Mouse (Mus musculus): ENCODE measurements around the gene Rln3. TPM values are rescaled to one million over a fixed set of nuclear protein-coding genes. Genes with fewer than 3 reads are reported as not detected.
A peak's percentile ranks its signal among the peaks of the same experiment; 100 is the strongest.

Gene Rln3
- polyA plus RNA-seq, 1 experiment from 2014 or later: 0.51 TPM

- Histone ChIP-seq H3K9ac (no peak overlapping the region), H3K27ac (replicated peaks) (no peak overlapping the region), H3K36me3 (no peaks in the 10 kb centered on the region), H3K9me3 (no peaks in the 10 kb centered on the region), H3K4me3 (no peak overlapping the region), H3K4me1 (replicated peaks) (peaks cover 12% of the 10 kb centered on the region), H3K4me2 (no peak overlapping the region), H3K27me3 (peaks cover 27% of the 10 kb centered on the region)
- no peak for ATAC-seq (ENCODE audit: low FRiP score, low read depth)
- WGBS: 80% methylated on average over 5 of the region's 5 CpGs
Observed at GRCm38 (mm10) chr8:84038015-84038414, 6.8 kb downstream of the Rln3 start.

DNA sequence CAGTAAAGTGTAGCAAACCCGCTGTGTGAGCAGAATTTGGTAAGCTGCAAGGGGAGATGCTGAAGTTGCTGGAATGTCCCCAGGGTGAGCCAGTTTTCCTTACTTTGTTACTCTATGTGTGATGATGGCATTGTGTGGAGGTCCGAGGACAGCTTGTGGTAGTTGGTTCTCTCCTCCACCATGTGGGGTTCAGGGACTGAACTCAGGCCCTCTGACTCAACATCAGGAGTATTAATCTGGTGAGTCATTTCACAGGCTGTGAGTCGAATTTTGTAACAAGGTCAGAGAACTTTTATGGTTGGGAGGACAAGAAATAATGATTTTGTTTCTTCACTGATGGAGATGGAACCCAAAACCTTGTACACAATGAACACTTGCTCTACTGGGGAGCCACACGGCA lies 12.0 kb downstream of the Rln3 start:
- Histone ChIP-seq H3K9ac (no peak overlapping the region), H3K27ac (replicated peaks) (no peak overlapping the region), H3K4me2 (no peak overlapping the region), H3K9me3 (no peaks in the 10 kb centered on the region), H3K4me1 (replicated peaks) (no peaks in the 10 kb centered on the region), H3K36me3 (no peaks in the 10 kb centered on the region), H3K27me3 (peaks cover 5% of the 10 kb centered on the region; the same call in 1 of the 2 replicates), H3K4me3 (no peak overlapping the region)
- 80% methylated on average over 4 of the region's 4 CpGs for WGBS
- no peak for ATAC-seq (ENCODE audit: low FRiP score, low read depth)

- no peak overlapping the region for H3K4me3 ChIP-seq
- no peaks in the 10 kb centered on the region for H3K36me3 ChIP-seq
- no peak for ATAC-seq (ENCODE audit: low FRiP score, low read depth)
- peaks cover 14% of the 10 kb centered on the region for H3K27me3 ChIP-seq
- WGBS: 84% methylated on average over 5 of the region's 5 CpGs
- H3K9ac ChIP-seq: no peak overlapping the region
- H3K4me1 ChIP-seq (replicated peaks): peaks cover 9% of the 10 kb centered on the region
- H3K9me3 ChIP-seq: no peaks in the 10 kb centered on the region
- H3K27ac ChIP-seq (replicated peaks): no peak overlapping the region
- no peak overlapping the region for H3K4me2 ChIP-seq
Observed at GRCm38 (mm10) chr8:84029272-84029671, 15.5 kb downstream of the Rln3 start.

DNA sequence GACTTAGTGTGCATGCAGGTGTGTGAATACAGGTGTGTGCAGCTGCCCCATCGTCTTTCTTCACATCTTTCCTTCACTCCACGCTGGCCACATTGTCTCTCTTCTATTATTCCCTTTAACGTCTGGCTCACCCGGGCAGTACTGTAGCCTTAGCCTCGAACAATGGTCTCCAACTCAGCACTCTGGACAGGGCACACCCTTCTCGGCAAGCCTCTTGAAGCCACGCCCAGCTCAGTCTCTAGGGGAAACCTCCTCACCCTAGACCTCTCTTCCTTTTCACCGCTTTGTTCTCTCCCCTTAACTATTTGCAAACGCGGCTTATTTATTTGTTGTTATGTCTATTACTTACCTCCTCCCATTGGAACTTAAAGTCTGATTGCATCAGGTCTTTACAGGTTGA lies 17.4 kb downstream of the Rln3 start:
- WGBS: 9% methylated on average over 10 of the region's 10 CpGs

DNA sequence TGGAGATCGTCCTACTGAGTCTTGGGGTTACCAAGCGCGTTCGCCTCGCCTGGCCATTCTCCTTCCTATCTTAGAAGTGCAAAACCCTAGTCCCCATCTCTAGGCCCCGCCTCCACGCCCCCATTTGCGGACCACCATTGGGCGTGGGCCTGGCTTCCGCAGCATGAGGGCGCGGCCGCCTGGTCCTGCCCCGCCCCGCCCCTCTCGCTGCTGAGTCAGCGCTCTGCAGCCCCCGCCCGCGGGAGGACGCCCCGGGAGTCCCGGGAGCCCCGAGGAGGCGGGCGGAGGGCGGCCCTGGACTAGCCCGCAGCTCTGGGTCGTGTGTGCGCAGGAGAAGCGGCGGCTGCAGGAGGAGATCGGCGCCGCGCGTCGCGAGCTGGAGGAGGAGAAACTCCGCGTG lies 18.9 kb downstream of the Rln3 start:
- peaks cover 9% of the 10 kb centered on the region for H3K4me1 ChIP-seq (replicated peaks)
- no peak overlapping the region for H3K27ac ChIP-seq (replicated peaks)
- no peaks in the 10 kb centered on the region for H3K36me3 ChIP-seq
- H3K9me3 ChIP-seq: no peaks in the 10 kb centered on the region
- peak overlapping the region; percentile 92 for H3K4me2 ChIP-seq
- peak overlapping the region; percentile 51 for H3K4me3 ChIP-seq
- H3K27me3 ChIP-seq: peaks cover 29% of the 10 kb centered on the region
- WGBS: under 1% methylated on average over 41 of the region's 41 CpGs
- peak overlapping the region; percentile 47 for H3K9ac ChIP-seq
- ATAC-seq (ENCODE audit: low FRiP score, low read depth): peak; percentile 81

More for the DNA sequence above, 17.4 kb downstream of the Rln3 start:
- Histone ChIP-seq H3K9ac (no peak overlapping the region), H3K4me3 (no peak overlapping the region), H3K27me3 (peaks cover 19% of the 10 kb centered on the region), H3K36me3 (no peaks in the 10 kb centered on the region), H3K9me3 (no peaks in the 10 kb centered on the region), H3K27ac (replicated peaks) (no peak overlapping the region), H3K4me1 (replicated peaks) (peaks cover 9% of the 10 kb centered on the region), H3K4me2 (no peak overlapping the region)
- ATAC-seq (ENCODE audit: low FRiP score, low read depth): no peak

DNA sequence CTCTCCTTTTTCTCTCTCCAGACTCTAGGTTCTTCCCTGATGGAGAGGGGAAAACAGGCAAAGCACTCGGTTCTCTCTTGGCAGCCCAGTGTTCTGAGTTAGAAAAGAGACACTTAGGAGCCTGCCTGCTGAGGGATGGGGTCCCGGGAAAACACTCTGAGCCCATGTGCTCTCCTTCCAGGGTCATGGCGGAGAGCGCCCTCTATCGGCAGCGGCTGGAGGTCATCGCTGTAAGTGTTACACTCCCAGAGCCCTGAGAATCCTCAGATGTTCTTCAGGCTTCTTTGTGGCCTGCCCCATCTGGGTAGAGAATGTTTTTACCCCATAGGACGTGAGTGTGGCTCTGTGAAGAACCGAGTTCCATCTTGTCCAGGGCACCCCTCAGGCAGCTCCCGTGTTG lies 20.6 kb downstream of the Rln3 start:
- WGBS: 8% methylated on average over 10 of the region's 10 CpGs
- peaks cover 9% of the 10 kb centered on the region for H3K4me1 ChIP-seq (replicated peaks)
- H3K27me3 ChIP-seq: peaks cover 34% of the 10 kb centered on the region
- no peaks in the 10 kb centered on the region for H3K36me3 ChIP-seq
- no peak overlapping the region for H3K27ac ChIP-seq (replicated peaks)
- ATAC-seq (ENCODE audit: low FRiP score, low read depth): no peak
- no peaks in the 10 kb centered on the region for H3K9me3 ChIP-seq
- H3K4me3 ChIP-seq: no peak overlapping the region
- no peak overlapping the region for H3K9ac ChIP-seq
- no peak overlapping the region for H3K4me2 ChIP-seq

DNA sequence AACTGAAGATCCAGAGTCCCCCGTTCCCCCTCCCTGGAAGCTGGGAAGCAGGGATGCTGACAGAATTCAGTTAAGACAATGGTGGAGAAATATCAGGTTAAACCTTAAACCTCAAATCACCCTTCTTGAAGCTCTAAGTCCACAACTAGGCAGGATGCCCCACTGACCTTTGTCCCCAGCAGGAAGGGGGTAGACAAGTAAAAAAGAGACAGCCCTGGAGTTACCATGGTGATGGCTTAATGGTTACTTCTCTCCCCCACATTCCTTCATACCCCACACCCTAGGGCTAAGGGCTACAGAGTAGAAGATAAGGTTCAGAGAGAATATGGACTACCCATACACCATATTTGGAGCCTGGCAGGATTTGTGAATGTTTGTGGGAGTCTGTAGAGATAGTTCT lies 21.2 kb downstream of the Rln3 start:
- no peak overlapping the region for H3K9ac ChIP-seq
- peaks cover 9% of the 10 kb centered on the region for H3K4me1 ChIP-seq (replicated peaks)
- H3K36me3 ChIP-seq: no peaks in the 10 kb centered on the region
- H3K4me3 ChIP-seq: no peak overlapping the region
- H3K27me3 ChIP-seq: peaks cover 34% of the 10 kb centered on the region
- 61% methylated on average over 1 of the region's 1 CpGs for WGBS
- ATAC-seq (ENCODE audit: low FRiP score, low read depth): no peak
- H3K9me3 ChIP-seq: no peaks in the 10 kb centered on the region
- no peak overlapping the region for H3K4me2 ChIP-seq
- no peak overlapping the region for H3K27ac ChIP-seq (replicated peaks)

DNA sequence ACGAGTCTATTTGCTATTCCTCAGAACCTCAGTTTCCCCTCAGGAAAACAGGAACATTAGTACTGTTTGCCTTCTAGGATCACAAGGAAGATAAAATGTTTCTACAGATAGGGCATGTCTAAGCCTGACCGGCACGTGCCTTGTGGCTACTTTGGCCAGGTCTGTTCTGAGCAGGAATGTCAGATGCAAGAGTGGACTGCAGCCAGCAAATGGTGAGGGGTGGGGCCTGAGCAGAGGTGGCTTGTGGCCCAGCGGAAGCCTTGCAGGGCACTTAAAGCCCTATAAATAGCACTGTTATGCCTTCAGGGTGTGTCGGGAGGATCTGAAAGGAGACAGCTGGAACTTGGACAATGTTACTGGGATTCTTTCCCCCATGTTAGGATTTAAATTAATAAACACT lies 21.7 kb downstream of the Rln3 start:
- peaks cover 9% of the 10 kb centered on the region for H3K4me1 ChIP-seq (replicated peaks)
- H3K9ac ChIP-seq: no peak overlapping the region
- H3K27me3 ChIP-seq: peaks cover 32% of the 10 kb centered on the region
- H3K4me2 ChIP-seq: no peak overlapping the region
- no peak for ATAC-seq (ENCODE audit: low FRiP score, low read depth)
- WGBS: 62% methylated on average over 5 of the region's 5 CpGs
- H3K27ac ChIP-seq (replicated peaks): no peak overlapping the region
- no peaks in the 10 kb centered on the region for H3K9me3 ChIP-seq
- H3K4me3 ChIP-seq: no peak overlapping the region
- H3K36me3 ChIP-seq: no peaks in the 10 kb centered on the region

DNA sequence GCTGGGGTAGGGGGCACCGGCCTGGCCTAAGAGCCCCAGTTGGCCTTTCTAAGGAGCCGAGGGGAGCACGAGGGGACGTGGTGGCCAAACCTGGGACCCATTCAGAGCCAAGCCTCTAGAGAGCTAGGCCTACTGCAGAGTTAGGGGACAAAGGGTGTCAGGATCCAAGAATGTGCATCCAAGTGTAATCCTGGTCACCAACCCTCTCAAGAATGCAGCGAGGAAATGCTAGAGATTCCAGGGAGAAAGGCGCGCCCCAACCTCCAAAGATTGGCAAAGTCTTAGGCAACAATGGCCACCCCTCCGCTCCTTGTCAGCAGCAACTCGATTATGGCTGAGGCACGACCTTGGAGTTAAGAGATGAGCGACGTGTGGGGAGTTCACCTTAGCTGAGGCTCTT lies 23.2 kb downstream of the Rln3 start:
- no peak overlapping the region for H3K27ac ChIP-seq (replicated peaks)
- ATAC-seq (ENCODE audit: low FRiP score, low read depth): no peak
- H3K4me3 ChIP-seq: no peak overlapping the region
- no peak overlapping the region for H3K9ac ChIP-seq
- WGBS: 41% methylated on average over 12 of the region's 12 CpGs
- H3K27me3 ChIP-seq: peaks cover 22% of the 10 kb centered on the region
- peak overlapping the region; percentile 6; the same call in 1 of the 2 replicates for H3K4me2 ChIP-seq
- no peaks in the 10 kb centered on the region for H3K36me3 ChIP-seq
- no peaks in the 10 kb centered on the region for H3K9me3 ChIP-seq
- peaks cover 9% of the 10 kb centered on the region for H3K4me1 ChIP-seq (replicated peaks)

DNA sequence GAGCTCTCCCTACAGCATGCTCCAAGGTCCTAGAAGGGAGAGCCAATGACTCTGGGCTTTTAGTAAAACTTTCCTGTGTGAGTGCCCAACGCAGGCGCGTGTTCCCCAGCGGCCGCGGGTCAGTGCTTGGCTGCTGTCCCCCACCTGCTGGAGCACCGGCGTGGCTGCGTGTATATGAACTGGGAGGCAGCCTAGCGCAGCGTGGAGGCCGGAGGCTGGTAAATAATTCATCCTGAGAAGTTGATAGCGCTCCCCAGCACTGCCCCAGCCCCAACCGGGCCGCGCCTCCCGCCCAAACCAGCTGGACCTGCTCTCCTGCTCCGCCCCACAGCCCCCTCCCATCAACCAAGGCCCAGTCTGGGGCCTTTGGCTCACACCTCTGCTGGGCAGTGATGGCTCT lies 23.7 kb downstream of the Rln3 start, which contains the start of gene Palm3:
Palm3 (plus strand) TSS at position 376 of the 400 bp plus-strand sequence.
- 7% methylated on average over 18 of the region's 18 CpGs for WGBS
- no peak within 1 kb of the TSS for H3K27ac ChIP-seq (replicated peaks)
- peaks cover 7% of the 10 kb centered on the region for H3K4me1 ChIP-seq (replicated peaks)
- peaks cover 20% of the 10 kb centered on the region for H3K27me3 ChIP-seq
- H3K9me3 ChIP-seq: no peaks in the 10 kb centered on the region
- peak within 1 kb of the TSS; percentile 6; the same call in 1 of the 2 replicates for H3K4me2 ChIP-seq
- ATAC-seq (ENCODE audit: low FRiP score, low read depth): no peak
- no peak within 1 kb of the TSS for H3K9ac ChIP-seq
- no peaks in the 10 kb centered on the region for H3K36me3 ChIP-seq
- H3K4me3 ChIP-seq: no peak within 1 kb of the TSS

GRCm38 (mm10) chr8:84019738-84020137 lies 25.1 kb downstream of the Rln3 start:
- no peaks in the 10 kb centered on the region for H3K36me3 ChIP-seq
- H3K4me1 ChIP-seq (replicated peaks): no peaks in the 10 kb centered on the region
- H3K4me2 ChIP-seq: no peak overlapping the region
- no peaks in the 10 kb centered on the region for H3K9me3 ChIP-seq
- no peak overlapping the region for H3K27ac ChIP-seq (replicated peaks)
- peaks cover 20% of the 10 kb centered on the region; the same call in 1 of the 2 replicates for H3K27me3 ChIP-seq
- no peak overlapping the region for H3K4me3 ChIP-seq
- H3K9ac ChIP-seq: no peak overlapping the region
- 83% methylated on average over 9 of the region's 9 CpGs for WGBS
- no peak for ATAC-seq (ENCODE audit: low FRiP score, low read depth)

DNA sequence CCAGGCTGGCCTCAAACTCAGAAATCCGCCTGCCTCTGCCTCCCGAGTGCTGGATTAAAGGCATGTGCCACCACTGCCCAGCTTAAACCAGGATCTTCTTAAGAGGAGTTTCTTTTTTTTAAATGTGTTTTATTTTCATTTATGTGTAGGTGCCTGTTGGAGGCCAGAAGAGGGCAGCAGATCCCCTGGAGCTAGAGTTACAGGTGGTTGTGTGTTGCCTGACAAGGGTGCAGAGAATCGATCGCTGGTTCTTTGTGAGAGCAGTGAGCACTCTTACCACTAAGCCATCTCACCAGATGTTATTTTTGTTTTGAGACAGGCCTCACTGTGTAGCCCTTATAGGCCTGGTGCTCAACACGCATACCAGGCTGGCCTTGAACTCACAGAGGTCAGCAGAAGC lies 29.0 kb downstream of the Rln3 start:
- Histone ChIP-seq H3K27me3 (peaks cover 30% of the 10 kb centered on the region), H3K27ac (replicated peaks) (no peak overlapping the region), H3K4me2 (no peak overlapping the region), H3K36me3 (no peaks in the 10 kb centered on the region), H3K4me3 (no peak overlapping the region), H3K4me1 (replicated peaks) (peaks cover 18% of the 10 kb centered on the region), H3K9ac (no peak overlapping the region), H3K9me3 (no peaks in the 10 kb centered on the region)
- no peak for ATAC-seq (ENCODE audit: low FRiP score, low read depth)
- WGBS: 94% methylated on average over 5 of the region's 5 CpGs

- 8% methylated on average over 35 of the region's 35 CpGs for WGBS
- Histone ChIP-seq H3K4me2 (peak overlapping the region; percentile 99), H3K4me3 (peak overlapping the region; percentile 48), H3K36me3 (no peaks in the 10 kb centered on the region), H3K9me3 (no peaks in the 10 kb centered on the region), H3K4me1 (replicated peaks) (peaks cover 28% of the 10 kb centered on the region), H3K27ac (replicated peaks) (no peak overlapping the region), H3K9ac (no peak overlapping the region), H3K27me3 (peaks cover 34% of the 10 kb centered on the region)
- ATAC-seq (ENCODE audit: low FRiP score, low read depth): no peak
Observed at GRCm38 (mm10) chr8:84012499-84013165, 32.2 kb downstream of the Rln3 start.
